Mouse (Mus musculus) ovary, postnatal 36 days (tissue): ENCODE results near the gene Disc1.

Experiments
- DNase-seq: peaks from one replicate; pipeline ENCODE4 v3.0.0; 2022; ENCODE audit warnings: low spot score, mixed read lengths

The Disc1 gene

DNA sequence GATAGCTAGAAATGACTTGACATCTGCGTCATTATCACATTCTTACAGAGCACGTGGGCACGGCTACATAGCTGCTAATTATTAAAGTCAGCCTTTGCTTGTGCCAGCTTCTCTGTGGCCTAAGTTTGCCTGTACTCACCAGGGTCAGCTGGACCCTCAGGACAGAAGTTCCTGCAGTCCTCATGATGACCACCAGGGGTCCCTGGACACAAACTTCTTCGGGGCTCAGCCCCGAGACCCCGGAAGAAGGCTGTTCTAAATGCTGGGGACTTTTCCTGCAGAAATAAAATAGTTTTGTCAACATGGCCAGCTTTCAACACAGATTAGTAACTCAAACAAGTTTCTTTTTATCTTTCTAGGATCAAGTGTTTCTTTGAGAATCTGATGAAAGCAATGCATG lies 74.3 kb downstream of the Disc1 start:
- DNase-seq, result peak; percentile 25

DNA sequence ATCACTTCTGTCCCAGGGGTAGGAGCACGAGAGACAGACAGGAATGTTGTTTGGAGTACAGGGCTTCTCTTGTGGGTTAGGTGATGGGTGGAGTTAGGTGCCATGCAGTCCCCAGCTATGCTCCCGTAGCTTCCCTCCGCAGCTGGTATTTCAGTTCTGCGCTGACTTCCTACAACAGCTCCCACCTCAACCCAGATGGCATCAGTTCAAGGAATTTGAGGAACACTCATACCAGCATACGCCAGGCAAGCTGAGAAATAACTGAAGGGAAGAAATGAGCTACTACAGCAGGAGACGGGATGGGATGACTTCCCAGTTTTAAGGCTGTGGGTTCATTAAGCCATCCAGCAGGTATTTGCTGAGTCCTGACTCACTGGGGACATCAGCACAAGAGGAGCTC lies 76.8 kb downstream of the Disc1 start:
- no peak for DNase-seq

DNA sequence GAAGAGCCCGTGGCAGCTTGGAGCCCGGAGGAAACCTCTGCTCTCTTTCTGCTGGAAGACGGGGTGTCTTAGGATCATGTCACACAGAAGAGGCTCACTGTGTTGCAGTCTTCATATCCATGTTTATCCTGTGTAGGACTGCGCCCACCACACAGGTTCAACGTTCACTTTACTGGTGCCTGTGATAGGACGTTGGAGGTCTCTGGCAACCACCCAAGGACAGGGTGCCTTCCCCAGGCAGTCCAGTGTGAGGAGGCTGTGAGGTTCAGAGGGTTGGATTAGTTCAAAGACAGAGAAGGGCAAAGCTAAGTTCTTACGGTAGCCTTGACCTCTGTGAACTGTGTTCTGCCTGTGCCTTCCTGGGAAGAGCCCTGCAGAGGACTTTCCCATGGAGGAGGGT lies 77.3 kb downstream of the Disc1 start:
- DNase-seq, result peak; percentile 41

DNA sequence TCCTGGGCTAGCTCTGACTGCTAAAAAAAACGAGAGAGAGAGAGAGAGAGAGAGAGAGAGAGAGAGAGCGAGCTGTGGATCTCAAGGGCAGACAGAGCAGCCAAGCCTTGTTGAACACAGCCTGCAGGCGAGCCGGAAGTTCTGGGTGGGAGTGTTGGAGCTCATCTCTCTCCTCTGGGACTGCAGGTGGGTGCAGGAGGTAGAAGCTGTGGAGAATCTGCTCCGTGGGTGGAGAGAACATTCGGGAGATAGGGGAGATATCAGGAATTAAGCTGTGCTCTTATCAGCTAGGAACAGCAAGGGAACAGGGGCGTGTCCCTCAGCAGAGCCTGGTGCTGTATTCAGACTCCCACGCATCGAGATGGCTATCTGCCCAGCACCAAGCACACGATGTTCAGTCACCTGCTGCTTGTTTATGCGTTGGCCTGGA lies 79.7 kb downstream of the Disc1 start:
- peak; percentile 58 for DNase-seq

DNA sequence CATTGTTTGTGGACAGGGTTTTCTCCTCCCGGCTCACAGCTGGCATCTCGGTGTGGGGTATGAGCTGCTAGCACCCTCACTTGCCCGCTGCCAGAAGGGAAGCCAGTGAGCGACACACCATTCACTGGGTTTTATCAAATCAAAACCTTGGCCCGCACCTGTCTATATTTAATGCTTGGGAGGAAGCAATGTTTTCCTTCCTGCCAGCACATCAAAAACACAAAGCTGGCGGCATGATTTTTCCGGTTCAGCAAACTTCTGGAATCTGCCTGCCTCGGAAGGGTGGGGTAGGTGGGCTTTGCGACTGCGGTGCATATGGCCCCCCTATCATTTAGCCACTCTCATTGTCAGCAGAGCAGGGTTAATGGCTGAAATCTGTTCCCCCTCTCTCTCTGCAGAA lies 80.9 kb downstream of the Disc1 start:
- DNase-seq, result no peak

DNA sequence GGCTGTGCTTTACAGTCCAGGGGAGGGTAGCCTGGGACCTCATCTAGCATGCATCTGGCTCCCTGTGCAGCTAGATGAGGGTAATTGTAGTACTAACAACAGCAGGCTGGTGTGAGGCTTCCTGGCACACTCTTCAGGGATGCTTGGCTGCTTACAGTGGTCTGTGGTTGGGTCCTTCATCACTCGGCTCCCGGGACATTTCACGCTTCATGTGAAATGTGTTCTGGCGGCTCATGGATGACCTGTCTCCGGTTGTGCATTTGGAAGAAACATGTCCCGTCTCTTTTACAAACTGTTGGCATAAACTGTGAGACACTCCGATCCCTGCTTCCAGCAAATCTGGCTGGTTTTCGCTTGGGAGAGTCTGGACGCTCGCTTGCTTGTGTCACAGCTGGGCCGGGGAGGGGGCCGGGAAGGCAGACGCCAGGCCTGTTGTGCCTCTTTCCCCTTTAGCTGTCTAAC lies 85.7 kb downstream of the Disc1 start:
- DNase-seq, result no peak

DNA sequence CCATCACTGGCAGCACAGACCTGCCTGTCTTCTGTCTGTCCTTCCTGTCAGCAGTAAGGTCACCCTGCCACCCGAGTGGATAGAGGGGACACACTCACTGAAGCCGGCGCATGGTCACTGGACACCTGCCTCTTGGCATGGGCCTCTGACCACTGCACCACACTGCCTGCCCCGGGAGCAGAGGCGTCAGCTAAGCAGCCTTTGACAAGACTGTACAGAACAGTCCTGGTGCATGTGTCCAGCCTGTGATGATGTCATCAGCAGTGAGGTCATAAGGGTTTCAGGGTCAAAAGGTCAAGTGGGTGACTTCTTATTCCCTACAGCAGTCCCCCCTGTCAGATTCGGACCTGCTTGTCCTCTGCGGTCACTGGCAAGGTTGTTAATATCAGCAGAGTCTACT lies 87.0 kb downstream of the Disc1 start:
- no peak for DNase-seq

DNA sequence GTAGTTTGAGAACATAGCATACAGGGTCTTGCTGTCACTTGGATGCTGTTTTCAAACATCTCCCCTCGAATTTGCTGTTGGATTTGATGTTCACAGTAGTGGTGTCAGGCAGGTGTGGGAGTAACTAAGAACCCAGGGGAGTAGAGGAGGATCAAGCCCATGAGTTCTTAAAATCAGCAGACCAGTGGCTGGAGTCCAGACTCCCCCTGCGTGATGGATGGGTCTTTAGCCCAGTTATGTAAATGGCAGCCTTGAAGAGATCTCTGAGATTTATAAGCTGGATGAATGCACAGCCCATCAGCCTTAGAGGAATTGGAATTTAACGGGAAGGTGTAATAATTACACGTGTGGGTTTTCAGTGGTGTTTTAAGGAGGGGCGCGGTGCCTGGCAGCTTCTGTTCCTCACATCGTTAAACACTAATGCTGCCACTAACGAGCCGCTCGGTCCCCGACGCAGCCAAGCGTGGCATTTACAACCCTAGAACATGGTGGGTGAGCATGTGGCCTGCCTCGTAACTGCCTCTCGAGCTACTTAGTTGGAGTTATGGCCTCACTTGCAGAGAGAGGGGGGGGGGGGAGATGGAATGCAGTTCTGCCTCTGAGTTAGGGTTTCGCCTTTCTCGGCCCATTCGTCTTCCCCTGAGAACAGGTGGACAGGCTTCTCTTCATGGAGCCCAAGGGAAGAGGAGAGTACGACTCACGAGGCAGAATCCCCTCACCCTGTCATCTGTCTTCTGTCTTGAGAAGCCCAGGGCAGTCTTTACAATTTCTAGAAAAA lies 103.1 kb downstream of the Disc1 start:
- no peak for DNase-seq

DNA sequence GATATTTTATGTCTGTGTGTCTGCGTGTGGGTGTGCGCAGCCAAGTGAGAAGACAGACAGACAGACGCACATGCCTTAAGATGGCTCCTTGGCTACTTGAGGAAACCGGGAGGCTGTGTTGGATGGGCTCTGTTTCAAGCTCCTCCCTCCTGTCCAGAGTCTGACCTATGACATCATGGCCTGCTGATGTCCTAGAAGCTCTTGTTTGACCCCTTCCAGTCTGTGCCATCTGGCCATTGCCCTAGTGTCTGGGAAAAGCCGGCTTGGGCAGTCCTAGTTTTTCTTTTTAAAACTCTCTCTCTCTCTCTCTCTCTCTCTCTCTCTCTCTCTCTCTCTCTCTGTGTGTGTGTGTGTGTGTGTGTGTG lies 103.6 kb downstream of the Disc1 start:
- DNase-seq, result no peak

DNA sequence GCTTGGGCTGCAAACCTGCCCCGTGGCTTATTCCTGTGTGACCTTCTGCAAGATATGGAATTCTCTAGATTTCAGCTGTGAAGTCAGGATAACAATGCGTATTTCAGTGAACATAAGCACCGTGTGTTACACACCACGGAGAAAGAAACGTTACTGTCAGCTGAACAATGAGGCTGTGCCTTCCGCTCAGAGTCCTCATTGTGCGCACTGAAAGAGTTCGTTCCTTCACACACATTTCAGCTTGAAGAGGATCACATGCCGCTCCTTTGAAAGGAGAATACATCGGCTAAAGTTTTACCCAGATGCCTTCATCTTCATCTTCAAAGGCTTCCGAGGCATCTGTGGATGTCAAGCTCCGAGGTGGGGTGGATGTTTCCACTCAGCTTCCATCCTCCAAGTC lies 105.4 kb downstream of the Disc1 start:
- DNase-seq, result no peak

DNA sequence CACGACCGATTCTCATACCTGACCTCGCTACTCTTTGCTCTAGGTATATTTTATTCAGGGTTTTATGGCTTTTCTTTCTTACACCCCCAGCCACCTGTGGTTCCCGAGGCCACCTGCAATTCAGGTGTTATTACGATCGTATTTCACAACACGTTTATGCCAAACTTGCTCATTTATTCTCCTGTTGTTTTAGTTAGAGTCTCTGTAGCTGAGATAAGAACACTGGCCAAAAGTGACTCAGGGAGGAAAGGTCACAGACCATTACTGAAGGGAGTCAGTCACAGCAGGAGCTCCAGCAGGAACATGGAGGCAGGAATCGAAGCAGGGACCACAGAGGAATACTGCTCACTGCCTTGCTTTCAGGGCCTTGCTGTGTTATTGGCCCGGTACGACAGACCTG lies 109.5 kb downstream of the Disc1 start:
- DNase-seq, result no peak

DNA sequence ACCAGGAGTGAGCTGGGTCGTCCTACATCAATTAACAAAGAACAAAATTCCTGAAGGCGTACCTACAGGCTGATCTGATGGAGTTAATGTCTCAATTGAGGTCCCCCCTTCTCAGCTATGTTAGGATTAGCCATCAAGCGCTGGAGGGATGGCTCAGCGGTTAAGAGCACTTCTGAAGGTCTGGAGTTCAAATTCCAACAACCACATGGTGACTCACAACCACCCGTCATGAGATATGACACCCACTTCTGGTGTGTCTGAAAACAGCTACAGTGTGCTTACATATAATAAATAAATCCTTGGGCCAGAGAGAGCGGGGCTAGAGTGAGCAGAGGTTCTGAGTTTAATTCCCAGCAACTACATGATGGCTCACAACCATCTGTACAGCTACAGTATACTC lies 109.9 kb downstream of the Disc1 start:
- no peak for DNase-seq

DNA sequence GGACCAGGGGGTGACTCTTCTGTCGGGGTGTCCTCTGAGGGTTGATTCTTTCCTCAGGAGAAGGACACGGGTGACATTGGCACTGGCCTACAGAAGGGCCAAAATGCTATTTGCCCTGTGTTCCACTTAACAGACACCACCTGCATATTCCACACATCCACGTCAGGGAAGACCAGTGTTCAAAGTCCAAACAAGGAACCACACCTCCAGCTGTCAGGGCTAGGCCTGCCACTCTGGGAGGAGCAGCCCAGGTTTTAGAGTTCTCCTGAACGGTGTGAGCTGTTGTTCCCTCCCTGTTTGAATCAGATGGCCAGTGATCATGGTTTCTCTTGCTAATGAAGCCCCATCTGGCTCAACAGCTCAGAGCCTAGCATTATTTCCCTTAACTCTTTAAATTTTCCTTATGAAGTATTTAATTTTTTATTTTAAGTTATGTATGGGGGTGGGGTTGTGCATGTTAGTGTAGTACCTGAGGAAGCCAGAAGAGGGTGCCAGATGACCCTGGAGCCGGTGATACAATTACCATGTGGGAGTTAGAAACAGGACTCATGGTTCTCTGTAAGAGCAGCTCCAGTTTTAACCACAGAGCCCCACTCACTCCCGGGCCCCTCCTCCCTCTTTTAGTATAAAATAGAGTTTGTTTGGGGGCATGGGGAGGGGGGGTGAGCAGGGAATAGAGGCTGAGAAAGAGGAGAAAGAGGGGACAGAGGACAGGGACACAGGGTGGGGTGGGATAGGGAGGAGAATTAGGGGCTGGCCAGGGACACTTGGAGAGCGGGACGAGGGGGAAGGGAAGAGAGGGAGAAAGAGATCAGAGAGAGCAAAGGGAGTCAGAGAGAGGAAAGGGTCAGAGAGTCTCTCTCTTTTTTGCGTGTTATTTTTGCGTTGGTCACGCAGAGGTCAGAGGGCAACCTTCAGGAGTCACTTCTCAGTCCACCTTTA lies 111.8 kb downstream of the Disc1 start:
- peak; percentile 32 for DNase-seq

DNA sequence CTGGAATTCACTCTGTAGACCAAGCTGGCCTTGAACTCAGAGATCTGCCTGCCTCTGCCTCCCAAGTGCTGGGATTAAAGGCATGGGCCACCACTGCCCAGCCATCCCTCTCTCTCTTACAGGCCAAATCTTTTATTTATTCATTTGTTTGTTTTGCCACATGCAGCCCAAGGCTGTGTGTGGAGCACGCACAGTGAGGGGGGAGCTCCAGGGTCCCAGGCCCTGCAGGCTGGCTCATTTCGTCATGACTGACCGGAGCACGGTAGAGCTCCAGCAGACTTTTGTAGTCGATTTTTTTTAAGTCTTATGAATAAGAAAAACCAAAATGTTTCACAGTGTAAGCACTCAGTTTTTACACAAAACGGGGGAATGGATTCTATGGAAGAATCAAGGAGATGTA lies 112.5 kb downstream of the Disc1 start:
- no peak for DNase-seq

DNA sequence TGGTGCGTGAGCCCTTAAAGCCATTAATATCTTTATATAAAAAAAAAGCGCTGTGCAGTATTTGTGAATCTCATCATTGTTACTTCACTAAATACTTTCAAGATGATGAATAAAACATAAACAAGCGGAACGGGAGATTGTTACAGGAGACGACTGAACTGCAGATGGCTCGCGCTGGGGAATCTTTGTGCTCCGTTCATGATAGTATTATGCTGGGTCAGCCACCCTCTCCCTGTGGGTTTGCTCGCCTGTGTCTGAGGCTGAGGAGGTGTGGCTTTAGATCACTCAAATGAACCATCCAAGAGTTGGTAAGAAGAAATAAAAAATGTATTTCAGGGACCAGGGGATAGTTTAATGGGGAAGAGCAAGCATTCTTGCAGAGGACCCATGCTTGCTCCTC lies 113.0 kb downstream of the Disc1 start:
- DNase-seq, result no peak

DNA sequence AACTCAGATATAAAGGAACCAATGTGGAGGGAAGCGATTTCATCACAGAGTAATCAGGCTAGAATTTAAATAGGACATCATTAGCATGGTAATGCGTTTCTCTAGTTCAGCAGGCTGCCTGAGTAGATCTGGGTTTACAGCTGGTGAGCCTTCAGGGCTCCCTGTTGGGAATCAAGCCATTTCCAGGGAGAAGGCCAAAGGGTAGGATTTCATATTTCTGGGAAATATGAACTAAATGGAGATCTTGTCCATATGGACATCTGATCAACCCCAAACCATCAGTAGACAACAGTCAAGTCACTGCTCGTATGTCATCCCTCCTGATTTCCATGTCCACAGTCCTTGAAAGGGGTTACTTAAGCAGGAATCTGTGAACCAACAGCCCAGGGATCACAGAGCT lies 115.6 kb downstream of the Disc1 start:
- no peak for DNase-seq

DNA sequence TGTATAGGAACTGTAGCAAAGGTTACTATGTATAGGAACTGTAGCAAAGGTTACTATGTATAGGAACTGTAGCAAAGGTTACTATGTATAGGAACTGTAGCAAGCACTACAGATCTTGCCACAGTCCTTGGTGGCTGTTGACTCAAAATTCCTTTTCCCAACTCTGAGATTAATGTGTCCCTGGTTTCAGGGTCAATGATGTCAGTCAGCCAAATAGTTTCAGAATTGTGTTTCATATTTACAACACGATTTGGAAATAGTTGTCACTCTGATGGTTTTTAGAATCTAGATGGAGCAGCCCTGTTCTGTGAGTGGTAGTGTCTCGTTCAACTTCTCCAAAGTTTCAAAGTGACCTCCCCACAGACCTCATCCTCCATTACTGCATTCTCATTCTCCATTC lies 117.5 kb downstream of the Disc1 start:
- DNase-seq, result no peak

DNA sequence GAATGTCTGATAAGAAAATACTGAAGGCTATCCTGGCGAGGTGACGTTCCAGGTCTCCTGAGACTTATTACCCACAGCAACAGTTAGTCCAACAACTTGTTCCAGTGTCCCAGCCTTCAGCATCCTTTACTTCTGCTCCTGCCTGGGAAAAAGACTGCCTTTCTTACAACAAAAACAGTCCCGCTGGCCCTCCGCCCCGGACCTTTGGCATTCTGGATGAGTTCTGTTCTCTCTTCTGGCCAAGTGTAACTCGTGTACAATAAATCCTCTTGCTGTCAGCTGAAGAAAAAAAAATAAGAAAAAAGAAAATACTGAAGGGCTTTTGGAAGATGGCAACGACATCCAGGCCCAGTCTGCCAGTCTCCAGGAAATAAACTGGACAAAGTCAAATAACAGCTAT lies 120.2 kb downstream of the Disc1 start:
- peak; percentile 54 for DNase-seq

DNA sequence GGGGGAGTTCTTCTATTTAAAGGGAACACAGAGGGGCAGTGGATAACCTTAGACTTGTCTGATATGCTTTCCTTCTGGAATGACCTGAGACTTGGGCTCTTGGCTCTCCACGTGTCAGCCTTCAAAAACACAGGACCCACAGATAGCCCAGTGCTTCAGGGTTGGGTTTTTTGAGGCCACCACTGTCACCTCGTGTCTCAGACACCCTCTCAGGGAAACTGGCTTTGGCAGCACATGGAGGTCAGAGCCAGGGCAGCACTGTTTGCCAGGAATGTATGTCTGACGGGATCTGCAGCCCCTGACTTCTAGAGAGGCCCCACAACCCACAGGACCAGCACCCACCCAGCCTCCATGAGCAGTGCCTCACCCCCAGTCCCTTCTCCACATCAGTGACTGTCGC lies 120.9 kb downstream of the Disc1 start:
- DNase-seq, result no peak

DNA sequence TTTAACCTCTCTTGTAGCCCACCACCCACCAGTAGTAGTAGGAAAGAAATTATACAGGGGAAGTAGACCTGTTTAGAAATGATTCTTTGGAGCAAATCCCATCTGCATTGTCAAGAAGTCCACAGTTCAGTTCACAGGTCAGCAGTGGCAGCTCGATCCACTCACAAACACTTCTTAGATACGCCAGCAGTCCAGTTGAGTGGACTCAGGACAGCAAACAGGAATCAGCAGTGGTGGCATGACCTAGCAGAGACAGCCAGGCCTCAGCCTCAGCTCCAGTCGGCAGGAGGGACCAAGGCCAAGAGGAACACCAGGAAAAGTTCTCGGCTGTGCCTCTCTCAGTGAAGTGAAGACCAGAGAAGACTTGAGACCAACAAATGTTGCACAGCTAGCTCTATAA lies 121.7 kb downstream of the Disc1 start:
- no peak for DNase-seq

DNA sequence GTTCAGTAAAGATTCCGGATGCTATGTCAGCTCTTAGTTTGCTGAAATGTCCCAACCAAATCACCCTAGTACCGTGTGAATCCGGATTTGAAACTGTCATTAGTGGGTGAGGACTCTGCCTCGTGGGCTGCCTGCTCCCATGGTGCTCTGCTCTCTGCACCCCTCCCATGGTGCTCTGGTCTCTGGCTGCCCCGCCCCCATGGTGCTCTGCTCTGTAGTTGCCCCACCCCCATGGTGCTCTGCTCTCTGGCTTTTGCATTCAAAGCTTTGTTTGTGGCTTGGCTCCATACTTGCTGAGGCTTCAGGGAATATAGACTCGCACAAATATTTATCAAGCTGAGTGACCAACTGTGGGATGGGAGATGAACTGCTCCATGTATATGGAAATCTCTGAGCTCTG lies 123.1 kb downstream of the Disc1 start:
- no peak for DNase-seq

DNA sequence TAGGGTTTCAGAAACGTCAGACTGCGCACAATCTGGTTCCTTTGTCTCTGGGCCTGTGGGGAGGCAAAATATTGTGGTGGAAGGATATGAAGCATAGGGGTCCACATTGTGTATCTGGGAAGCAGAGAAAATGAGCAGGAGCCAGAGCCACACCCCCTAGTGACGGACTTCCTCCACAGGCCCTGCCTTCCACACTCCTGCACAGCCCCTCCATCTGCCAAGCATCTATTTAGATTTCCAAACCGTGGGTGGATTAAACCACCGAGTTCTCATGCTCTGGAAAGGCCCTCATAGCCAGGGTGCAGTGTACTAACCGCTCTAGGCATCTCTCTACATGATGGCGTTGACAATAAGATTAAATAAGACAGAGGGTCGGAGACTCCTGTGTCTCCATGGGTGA lies 124.0 kb downstream of the Disc1 start:
- DNase-seq, result no peak
